Mouse (Mus musculus) midbrain, embryonic 15.5 days (tissue): ENCODE data around the gene Adgrf3. TPM values are rescaled to one million over a fixed set of nuclear protein-coding genes. Genes with fewer than 3 reads are reported as not detected.

ENCODE experiments used
- microRNA counts: library from miRNA; unstranded; fragments of <30 nt; microRNA quantifications from one replicate; lab custom pipeline; 2016
- microRNA-seq: library from miRNA; unstranded; fragments of <30 nt; microRNA quantifications from one replicate; pipeline ENCODE4, GENCODE M21; 2016
- polyA plus RNA-seq: library from polyadenylated mRNA; unstranded; fragments of >200 nt; fragmentation: Nextera tagmentation; extraction: Ambion mirVana; gene quantifications from 2 replicates; pipeline ENCODE4 v1.2.1, GENCODE M21; 2015

The Adgrf3 gene
- polyA plus RNA-seq, 1 experiment from 2014 or later, result not detected

MicroRNAs within 50 kb of the gene (microRNA counts, 519-probe panel; counts per million panel counts)
- microRNA mmu-miR-1960 (lab: Ali Mortazavi, UCI), result 2,048 counts per million, percentile 20 among the panel's probes with 10 or more counts

Small RNA genes lying within 50 kb of the gene (microRNA-seq; reads per million reads assigned to microRNA genes)
- gene Mir1960, result 0.74 reads per million

Other genes with a start within 250 kb of the Adgrf3 start
- gene Il6, start 192.6 kb downstream of the Adgrf3 start, polyA plus RNA-seq, result not detected in 2 replicates
- gene Tyms, start 132.1 kb downstream of the Adgrf3 start, polyA plus RNA-seq, result 37.8 and 45.6 TPM in 2 replicates
- 10.4 and 13.6 TPM in 2 replicates for gene Garem2, start 100.6 kb downstream of the Adgrf3 start, polyA plus RNA-seq
- 3.1 and 3.9 TPM in 2 replicates for gene 3110082J24Rik, start 99.6 kb downstream of the Adgrf3 start, polyA plus RNA-seq
- 69.3 and 69.9 TPM in 2 replicates for gene Hadha, start 50.6 kb downstream of the Adgrf3 start, polyA plus RNA-seq
- gene Hadhb, start 50.5 kb downstream of the Adgrf3 start, polyA plus RNA-seq, result 49.6 and 55.7 TPM in 2 replicates
- 28.0 and 31.1 TPM in 2 replicates for gene Selenoi, start 26.9 kb upstream of the Adgrf3 start, polyA plus RNA-seq
- 7.2 and 7.4 TPM in 2 replicates for gene Drc1, start 75.7 kb upstream of the Adgrf3 start, polyA plus RNA-seq